Mouse (Mus musculus) left cerebral cortex, postnatal 4 days (tissue): ENCODE measurements around the gene Cd79b. TPM values are rescaled to one million over a fixed set of nuclear protein-coding genes. Genes with fewer than 3 reads are reported as not detected.
"Not testable (repeated sequence)": the region's sequence is repeated elsewhere in the genome, so short reads cannot be mapped to it uniquely, and the experiment has no call there.

ENCODE experiments used
- DNase-seq: peaks from one replicate; pipeline ENCODE4 v3.0.0-alpha.2; 2022
- intact Hi-C: fragments of 180-260 bp; cut with DNase I; formaldehyde crosslinking; loops from one replicate; pipeline ENCODE4 v1.15.1; 2025
- total RNA-seq, 2 experiments: library from RNA; stranded (reverse); gene quantifications; 2 replicates each; pipeline ENCODE4 v1.2.3; 2021

Gene Cd79b
- under 1 TPM; 0.30 to 0.98 TPM for total RNA-seq

- intact Hi-C loops, result no loop called here
- no peak for DNase-seq
Observed at GRCm38 (mm10) chr11:106314333-106314812, at the start of gene Cd79b. Gene Cd79b, minus strand, starts transcription at chr11:106314762.

GRCm38 (mm10) chr11:106359350-106359749, 44.8 kb upstream of the Cd79b start:
- intact Hi-C loops, result no loop called here
- DNase-seq, result peak; percentile 17

- intact Hi-C loops, result no loop called here
- DNase-seq, result peak; percentile 35
Observed at GRCm38 (mm10) chr11:106355382-106356128, 41.0 kb upstream of the Cd79b start.

GRCm38 (mm10) chr11:106354181-106354580, 39.6 kb upstream of the Cd79b start:
- DNase-seq, result no peak
- intact Hi-C loops, result no loop called here

DNA sequence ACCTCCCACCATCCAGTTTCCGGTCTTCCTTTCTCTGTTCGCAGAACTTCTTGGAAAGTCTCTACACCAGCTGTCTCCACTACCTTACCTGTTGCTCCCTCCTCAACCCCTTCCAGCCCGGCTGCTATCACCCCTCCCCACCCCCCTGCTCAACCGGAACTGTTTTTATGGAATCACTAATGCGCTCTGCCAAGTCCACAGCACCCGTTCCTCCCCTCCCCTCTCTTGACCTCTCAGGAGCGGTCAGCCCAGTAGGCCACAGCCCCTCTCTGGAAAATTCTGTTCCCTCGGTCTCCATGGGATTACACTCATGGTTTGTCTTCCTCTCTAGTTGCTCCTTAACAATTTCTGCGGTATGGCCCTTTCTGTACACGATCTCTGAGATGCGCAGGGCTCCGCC, 38.6 kb upstream of the Cd79b start, which contains the start of gene Scn4a:
Gene Scn4a, minus strand, starts transcription at position 101 of the 400 bp plus-strand sequence.
- DNase-seq, result no peak

DNA sequence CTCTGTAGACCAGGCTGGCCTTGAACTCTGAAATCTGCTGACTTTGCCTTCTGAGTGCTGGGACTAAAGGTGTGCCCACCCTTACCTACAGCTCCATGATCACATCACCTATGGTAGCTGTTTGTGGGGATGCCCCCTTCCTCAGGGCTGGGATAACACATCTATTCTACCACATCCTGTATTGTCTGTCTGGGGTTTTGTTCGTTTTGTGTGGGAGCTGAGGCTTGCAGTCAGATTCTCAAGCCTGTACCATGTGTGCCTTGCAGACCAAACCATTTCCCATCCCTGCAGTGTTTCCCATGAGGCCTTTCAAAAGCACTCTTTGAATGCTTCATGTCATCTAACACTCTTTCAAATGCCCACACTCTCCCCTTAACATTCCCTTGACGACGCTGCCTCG, 37.4 kb upstream of the Cd79b start:
- intact Hi-C loops, result no loop called here
- no peak for DNase-seq

More for the DNA sequence above, 38.6 kb upstream of the Cd79b start, which contains the start of gene Scn4a:
- intact Hi-C loops, result no loop called here

GRCm38 (mm10) chr11:106351253-106351652, 36.7 kb upstream of the Cd79b start:
- peak; percentile 15 for DNase-seq
- intact Hi-C loops, result no loop called here

DNA sequence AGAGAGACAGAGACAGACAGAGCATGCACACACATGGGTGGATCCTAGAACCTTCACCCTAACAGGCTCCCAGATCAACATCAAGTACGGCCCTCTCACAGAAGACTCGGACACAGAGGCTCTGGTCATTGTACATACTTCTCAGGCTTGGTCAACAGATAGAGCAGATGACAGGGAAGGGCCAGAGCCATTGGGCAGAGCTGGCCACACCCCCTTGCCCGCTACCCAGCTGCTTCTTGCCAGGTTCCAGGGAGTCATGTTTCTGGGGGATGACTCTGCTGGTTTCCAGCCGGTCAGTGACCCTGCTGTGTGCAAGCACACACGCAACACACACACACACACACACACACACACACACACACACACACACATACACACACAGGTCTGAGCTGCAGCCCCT, 36.3 kb upstream of the Cd79b start:
- intact Hi-C loops, result no loop called here
- DNase-seq, result no peak

DNA sequence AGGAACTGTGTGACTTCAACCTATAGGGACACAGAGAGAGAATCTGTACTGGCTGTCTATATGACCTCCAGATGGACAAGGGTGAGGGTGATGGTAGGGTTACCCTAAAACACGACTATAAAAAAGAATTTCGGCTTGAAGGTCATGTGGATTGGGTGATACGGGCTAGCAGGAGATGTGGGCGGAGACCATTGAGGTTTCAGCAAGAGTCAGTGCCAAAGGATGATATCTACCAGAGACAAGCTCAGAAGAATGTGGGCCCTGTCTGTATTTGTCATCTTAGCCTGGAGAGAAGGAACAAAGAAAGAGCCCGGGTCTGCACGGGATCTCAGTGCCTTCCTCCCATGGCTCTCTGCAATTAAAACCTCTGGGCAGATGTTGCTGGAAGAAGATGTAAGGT, 35.2 kb upstream of the Cd79b start:
- DNase-seq, result no peak
- intact Hi-C loops, result no loop called here

DNA sequence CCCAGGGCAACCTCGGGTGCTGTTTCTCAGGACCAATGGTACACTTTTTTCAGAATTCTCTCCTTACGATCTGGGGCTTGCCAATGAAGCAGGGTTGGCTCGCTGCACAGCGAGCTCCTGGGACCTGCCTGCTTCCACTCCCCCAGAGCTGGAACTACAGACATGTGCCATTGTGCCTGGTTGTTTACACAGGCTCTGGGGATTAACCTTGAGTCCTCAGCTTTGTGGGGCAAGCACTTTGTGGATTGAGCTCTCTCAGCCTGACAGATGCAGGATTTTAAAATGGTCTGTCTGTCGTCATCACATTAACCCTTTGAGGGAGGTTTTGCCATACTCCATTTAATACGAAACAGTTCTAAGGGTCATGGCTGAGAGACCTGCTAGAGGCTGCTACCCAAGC, 30.3 kb upstream of the Cd79b start:
- intact Hi-C loops, result no loop called here
- no peak for DNase-seq

GRCm38 (mm10) chr11:106340990-106341520, 26.5 kb upstream of the Cd79b start:
- no peak for DNase-seq
- intact Hi-C loops, result no loop called here

DNA sequence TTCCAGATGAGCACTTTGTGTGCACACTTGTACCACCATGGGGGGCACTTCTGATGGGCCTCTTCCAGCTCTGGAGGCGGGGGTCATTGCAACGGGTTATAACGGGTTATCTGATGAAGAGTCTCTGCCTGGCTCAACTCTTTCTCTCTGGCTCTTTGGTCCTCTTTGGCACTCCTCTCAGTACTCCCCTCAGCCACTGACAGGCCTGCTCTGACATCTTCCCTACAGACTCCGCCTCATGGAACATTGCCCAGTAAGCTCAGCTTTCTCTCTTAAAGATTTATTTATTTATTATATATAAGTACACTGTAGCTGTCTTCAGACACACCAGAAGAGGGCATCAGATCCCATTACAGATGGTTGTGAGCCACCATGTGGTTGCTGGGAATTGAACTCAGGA, 24.8 kb upstream of the Cd79b start:
- DNase-seq, intact Hi-C loops: not testable (repeated sequence)

GRCm38 (mm10) chr11:106338870-106339269, 24.3 kb upstream of the Cd79b start:
- DNase-seq, result no peak
- intact Hi-C loops, result no loop called here

DNA sequence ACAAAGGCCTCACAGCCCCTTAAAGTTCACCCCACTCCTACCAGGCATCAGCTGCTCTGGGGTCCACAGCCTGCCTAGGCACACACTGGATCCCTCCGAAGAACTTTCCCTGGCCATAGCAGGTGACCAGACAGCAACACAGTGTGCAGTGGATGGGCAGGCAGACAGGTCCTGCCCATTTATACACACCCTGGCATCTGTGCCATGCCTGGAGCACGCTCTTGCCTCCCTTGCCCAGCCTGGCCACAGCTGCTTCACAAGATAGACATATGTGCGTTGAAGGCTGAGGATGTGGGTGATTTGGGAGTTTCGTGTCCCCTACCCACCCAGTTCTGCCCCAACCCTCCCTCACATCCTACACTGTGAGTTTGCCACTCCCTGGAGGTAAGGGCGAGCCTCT, 23.5 kb upstream of the Cd79b start:
- DNase-seq, result no peak
- intact Hi-C loops, result no loop called here

DNA sequence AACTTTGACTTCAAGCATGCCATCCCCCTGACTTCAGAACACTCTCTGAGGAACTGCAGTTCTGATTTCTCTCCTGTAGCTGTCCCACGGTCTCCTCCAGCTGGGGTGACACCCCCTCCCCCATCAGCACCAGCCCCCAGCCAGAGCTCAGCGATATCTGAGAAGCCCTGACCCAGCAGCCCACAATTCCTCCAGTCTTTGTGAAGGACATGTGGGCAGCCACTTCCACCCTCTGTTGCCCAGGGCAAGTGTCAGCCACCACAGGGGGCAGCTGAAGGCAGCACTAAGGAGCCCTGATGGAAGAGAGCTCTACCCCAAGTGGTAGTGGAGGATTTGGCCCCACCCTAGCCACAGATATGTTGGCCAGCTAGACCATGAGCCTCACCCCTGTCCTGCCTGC, 19.5 kb upstream of the Cd79b start:
- intact Hi-C loops, result no loop called here
- DNase-seq, result no peak

DNA sequence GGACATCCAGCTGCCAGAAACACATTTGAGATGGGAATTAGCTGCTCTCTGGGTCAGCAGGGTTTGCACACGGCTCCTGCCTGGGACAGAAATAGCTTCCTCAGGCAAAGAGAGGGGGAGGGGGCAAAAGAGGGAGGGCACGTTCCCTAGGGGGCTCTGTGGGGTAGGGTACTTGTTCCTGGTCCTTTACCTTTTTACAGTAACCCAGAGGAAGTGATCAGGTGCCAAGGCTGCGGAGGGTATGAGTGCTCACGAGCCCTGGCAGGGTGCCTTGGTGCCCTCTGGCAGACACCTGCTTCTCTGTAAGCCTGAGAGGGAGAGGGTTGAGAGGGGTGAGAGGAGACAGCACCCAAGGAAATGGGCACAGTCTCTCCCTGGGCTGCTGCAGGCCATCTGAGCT, 17.9 kb upstream of the Cd79b start:
- intact Hi-C loops, result no loop called here
- DNase-seq, result peak; percentile 31

GRCm38 (mm10) chr11:106329682-106330081, 15.1 kb upstream of the Cd79b start:
- intact Hi-C loops, result loop anchor here (5.0 to 10.0 kb wide), 2 partner anchors 65 to 72 kb away; partner anchors contain the start of genes Ftsj3 and Psmc5

GRCm38 (mm10) chr11:106329128-106329527, 14.6 kb upstream of the Cd79b start:
- DNase-seq, result no peak
- intact Hi-C loops, result loop anchor here (5.0 to 10.0 kb wide), 2 partner anchors 66 to 72 kb away; partner anchors contain the start of genes Ftsj3 and Psmc5

More at GRCm38 (mm10) chr11:106329682-106330081, 15.1 kb upstream of the Cd79b start:
- DNase-seq, result no peak

DNA sequence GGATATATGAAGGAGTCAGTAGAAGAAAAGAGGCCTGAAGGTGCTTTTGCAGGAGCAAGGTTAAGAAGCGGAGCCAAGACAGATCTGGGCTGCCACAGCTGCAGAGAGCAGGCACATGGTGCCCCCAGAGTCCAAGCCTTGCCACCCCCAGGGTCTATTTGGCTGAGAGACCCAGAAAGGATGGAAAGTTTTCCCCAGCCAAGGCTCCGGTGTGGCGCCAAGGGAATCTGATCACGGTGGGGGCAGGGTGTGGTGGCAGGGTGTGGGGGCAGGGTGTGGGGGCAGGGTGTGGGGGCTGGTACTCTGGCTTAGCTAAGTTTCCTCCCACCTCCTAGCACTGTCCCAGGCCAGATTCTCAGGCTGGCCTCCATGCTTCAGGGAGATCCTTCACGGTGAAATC, 14.0 kb upstream of the Cd79b start:
- intact Hi-C loops, result loop anchor here (5.0 to 10.0 kb wide), 2 partner anchors 66 to 71 kb away; partner anchors contain the start of genes Ftsj3 and Psmc5
- no peak for DNase-seq

DNA sequence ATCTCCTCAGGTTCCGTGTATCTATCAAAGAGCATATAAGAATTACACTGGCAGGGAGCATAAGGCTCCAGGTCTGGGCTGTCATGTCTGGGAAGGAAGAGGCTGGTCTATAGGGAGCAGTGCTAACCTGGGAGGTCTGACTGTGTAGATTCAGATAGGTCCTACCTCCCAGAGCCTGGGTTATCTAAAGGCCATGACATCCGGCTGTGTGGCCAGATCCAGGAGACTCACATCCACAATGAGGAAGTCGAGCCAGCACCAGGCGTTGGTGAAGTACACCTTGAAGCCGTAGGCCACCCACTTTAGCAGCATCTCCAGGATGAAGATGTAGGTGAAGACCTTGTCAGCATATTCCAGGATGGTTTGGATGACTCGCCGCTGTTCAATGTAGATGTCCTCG, 11.9 kb upstream of the Cd79b start:
- intact Hi-C loops, result loop anchor here (5.0 to 10.0 kb wide), 2 partner anchors 68 to 69 kb away; partner anchors contain the start of genes Ftsj3 and Psmc5
- no peak for DNase-seq

DNA sequence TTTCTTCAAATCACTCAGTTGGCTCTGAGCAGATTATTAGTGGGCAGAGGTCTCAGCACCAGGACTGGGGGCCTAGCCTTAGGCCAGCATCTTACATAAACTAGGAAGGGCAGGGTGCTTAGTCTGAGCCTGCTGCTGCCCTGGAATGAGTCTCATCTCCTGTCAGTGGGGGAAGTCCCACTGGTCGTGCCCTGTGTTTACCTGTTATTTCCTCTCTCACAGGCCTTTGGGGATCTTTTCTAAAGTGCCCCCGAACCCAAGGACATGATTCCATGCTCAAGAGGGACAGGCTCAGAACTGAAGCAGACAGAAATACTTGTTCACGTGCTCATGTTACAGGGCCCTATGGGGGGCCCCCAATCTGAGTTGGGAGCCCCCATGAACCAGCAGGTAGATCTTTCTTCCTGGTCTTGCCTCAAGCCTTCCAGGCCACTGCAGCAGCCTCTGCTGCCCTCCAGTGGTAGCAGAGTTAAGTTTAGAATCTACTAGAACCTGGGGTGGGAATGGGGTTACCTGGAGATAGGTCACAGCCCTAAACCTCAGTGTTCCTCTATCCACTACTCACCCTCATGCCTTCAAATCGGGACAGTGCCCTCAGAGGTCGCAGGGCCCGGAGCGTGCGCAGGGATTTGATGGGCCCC, 11.1 kb upstream of the Cd79b start:
- intact Hi-C loops, result loop anchor here (5.0 to 10.0 kb wide), 2 partner anchors 68 to 69 kb away; partner anchors contain the start of genes Ftsj3 and Psmc5
- DNase-seq, result peak; percentile 63
